8 mouse cellular contexts compared by ENCODE assay signal in the genomic region with DNA sequence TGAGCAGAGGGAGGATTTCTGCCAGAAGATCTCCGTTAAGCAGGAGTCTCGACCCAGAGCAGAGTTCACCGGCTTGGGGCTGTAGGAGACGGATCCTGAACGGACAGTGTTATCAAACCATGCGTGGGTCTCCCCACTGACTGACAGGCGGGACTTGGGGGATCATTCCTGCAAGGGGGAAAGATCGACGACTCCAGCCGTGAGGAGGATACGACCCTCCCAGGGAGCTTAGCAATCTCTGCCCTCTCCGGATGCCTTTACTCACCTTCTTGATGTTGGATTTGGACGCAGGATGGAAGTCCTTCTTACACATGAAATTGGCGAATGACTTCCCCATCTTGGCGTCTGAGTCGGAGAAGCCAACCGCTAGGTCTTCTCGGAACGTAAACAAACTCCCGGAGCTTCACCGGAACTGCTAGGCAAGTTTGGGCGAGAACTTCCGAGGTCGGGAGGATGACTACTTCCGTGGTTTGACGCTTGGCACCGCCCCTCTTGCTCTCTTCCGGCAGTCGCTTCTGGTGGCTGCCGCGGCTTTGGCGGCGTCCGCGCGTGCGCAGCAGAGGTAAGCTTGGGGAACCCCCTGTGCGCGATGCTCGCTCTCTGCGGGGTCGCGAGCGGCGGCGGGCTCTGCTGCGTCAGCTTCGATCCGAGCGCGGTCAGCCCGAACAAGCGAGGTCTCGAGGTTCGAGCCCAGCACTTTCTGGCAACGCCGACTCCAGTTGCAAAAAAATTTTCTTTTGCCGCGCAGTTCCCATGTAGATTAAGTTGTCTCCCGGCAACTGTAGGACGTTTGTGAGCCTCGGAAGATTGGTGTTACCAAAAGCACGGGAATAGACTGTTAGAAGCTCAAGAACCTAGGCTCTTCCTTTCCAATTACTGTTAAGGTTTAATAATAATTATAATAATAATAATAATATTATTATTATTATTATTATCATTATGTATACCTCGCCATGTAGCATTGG. TPM values are rescaled to one million over a fixed set of nuclear protein-coding genes. Genes with fewer than 3 reads are reported as not detected.
DNase-seq lines count a peak whose midpoint lies in the region; ATAC-seq and TF ChIP-seq lines count a peak whose summit lies in the region.

Scrn3 (plus strand) TSS at position 450 of the 965 bp plus-strand sequence.
Cir1 (minus strand) TSS at position 550 of the 965 bp plus-strand sequence.

- DNase-seq in heart, postnatal 10 days, result peak; percentile 96 to 97
- DNase-seq in large intestine, adult 2 months (ENCODE audit: low read depth, low spot score), result peak; percentile 80
- DNase-seq in liver, postnatal 0 days, result peak; percentile 96
- DNase-seq in testis, postnatal 10 days (ENCODE audit: low spot score), result peak; percentile 96

- 0 out of 2 replicates have a peak, but pooled peaks have one; percentile 39 for TF ChIP-seq EP300 in ES-Bruce4 (IDR thresholded peaks at IDR 0.05; ENCODE audit: insufficient read depth, low read depth, low read length)
- no peak for TF ChIP-seq EP300 in liver, postnatal 0 days (IDR thresholded peaks at IDR 0.05; ENCODE audit: low read depth)

- peak; percentile 99 for ATAC-seq in cerebellum, adult (ENCODE audit: insufficient number of reproducible peaks, low FRiP score, low TSS enrichment)
- ATAC-seq in forebrain, embryonic 13.5 days, result peak; percentile 98
- peak; percentile 95 for ATAC-seq in liver, postnatal 0 days
- ATAC-seq in neural tube, embryonic 14.5 days (ENCODE audit: low read depth), result peak; percentile 98

- H3K9me3 ChIP-seq in ES-Bruce4 (replicated peaks; ENCODE audit: control insufficient read depth, insufficient read depth, low read length, poor library complexity, severe bottlenecking), result no peaks in the 10 kb centered on the region
- H3K9me3 ChIP-seq in forebrain, embryonic 13.5 days (replicated peaks), result no peaks in the 10 kb centered on the region
- no peaks in the 10 kb centered on the region for H3K9me3 ChIP-seq in liver, postnatal 0 days (ENCODE audit: low read length)
- no peaks in the 10 kb centered on the region for H3K9me3 ChIP-seq in neural tube, embryonic 14.5 days (ENCODE audit: control insufficient read depth, low read length)

- H3K36me3 ChIP-seq in ES-Bruce4 (ENCODE audit: control insufficient read depth, insufficient read depth, low read length, poor library complexity, severe bottlenecking), result peaks cover 2% of the 10 kb centered on the region; the same call in 1 of the 2 replicates
- peaks cover 18% of the 10 kb centered on the region for H3K36me3 ChIP-seq in forebrain, embryonic 13.5 days (ENCODE audit: poor library complexity, severe bottlenecking)
- H3K36me3 ChIP-seq in liver, postnatal 0 days (replicated peaks; ENCODE audit: insufficient read depth, low read length), result peaks cover 32% of the 10 kb centered on the region
- H3K36me3 ChIP-seq in neural tube, embryonic 14.5 days (ENCODE audit: control insufficient read depth, insufficient read depth, low read length), result peaks cover 7% of the 10 kb centered on the region

- no peaks in the 10 kb centered on the region for H3K4me1 ChIP-seq in ES-Bruce4 (ENCODE audit: control insufficient read depth, insufficient read depth, low read length)
- H3K4me1 ChIP-seq in forebrain, embryonic 13.5 days, result peaks cover 14% of the 10 kb centered on the region
- peaks cover 13% of the 10 kb centered on the region; the same call in 1 of the 2 replicates for H3K4me1 ChIP-seq in liver, postnatal 0 days (ENCODE audit: insufficient read depth)
- peaks cover 8% of the 10 kb centered on the region; the same call in 1 of the 2 replicates for H3K4me1 ChIP-seq in neural tube, embryonic 14.5 days (ENCODE audit: control insufficient read depth, insufficient read depth, low read length)

- intact Hi-C loops in heart, postnatal 10 days (cut with DNase I), result loop anchor here (5.0 kb wide), 1 partner anchor 75 kb away; the partner anchor contains the start of gene Gpr155

- peak; percentile 74 for TF ChIP-seq POLR2A in ES-Bruce4 (IDR thresholded peaks at IDR 0.05; ENCODE audit: insufficient read depth, low read length)

- H3K27me3 ChIP-seq in ES-Bruce4 (ENCODE audit: control insufficient read depth, insufficient read depth, low read length, poor library complexity, severe bottlenecking), result no peaks in the 10 kb centered on the region
- no peaks in the 10 kb centered on the region for H3K27me3 ChIP-seq in forebrain, embryonic 13.5 days
- no peaks in the 10 kb centered on the region for H3K27me3 ChIP-seq in liver, postnatal 0 days (ENCODE audit: insufficient read depth, low read length)
- no peaks in the 10 kb centered on the region for H3K27me3 ChIP-seq in neural tube, embryonic 14.5 days (ENCODE audit: control insufficient read depth, insufficient read depth, low read length)

- WGBS in forebrain, embryonic 13.5 days, result 1% methylated on average over 64 of the region's 64 CpGs
- under 1% methylated on average over 64 of the region's 64 CpGs for WGBS in large intestine, adult 2 months
- under 1% methylated on average over 64 of the region's 64 CpGs for WGBS in liver, postnatal 0 days (ENCODE audit: insufficient replicate concordance)
- WGBS in neural tube, embryonic 14.5 days, result 1% methylated on average over 64 of the region's 64 CpGs

- peak within 1 kb of the TSS; percentile 73 for H3K9ac ChIP-seq in ES-Bruce4 (ENCODE audit: low read depth, poor library complexity, severe bottlenecking)
- peak within 1 kb of the TSS; percentile 74 for H3K9ac ChIP-seq in forebrain, embryonic 13.5 days
- peak within 1 kb of the TSS; percentile 81 for H3K9ac ChIP-seq in liver, postnatal 0 days (replicated peaks)
- peak within 1 kb of the TSS; percentile 65 for H3K9ac ChIP-seq in neural tube, embryonic 14.5 days (replicated peaks; ENCODE audit: low read depth, low read length)

- peak within 1 kb of the TSS; percentile 98 for H3K4me3 ChIP-seq in ES-Bruce4 (ENCODE audit: low read depth, low read length)
- peak within 1 kb of the TSS; percentile 82 for H3K4me3 ChIP-seq in forebrain, embryonic 13.5 days
- H3K4me3 ChIP-seq in liver, postnatal 0 days (ENCODE audit: low read depth, low read length), result peak within 1 kb of the TSS; percentile 78
- peak within 1 kb of the TSS; percentile 62 for H3K4me3 ChIP-seq in neural tube, embryonic 14.5 days (ENCODE audit: low read depth, low read length)

- H3K27ac ChIP-seq in ES-Bruce4 (ENCODE audit: insufficient read depth, low read length), result peak within 1 kb of the TSS; percentile 62
- H3K27ac ChIP-seq in forebrain, embryonic 13.5 days, result peak within 1 kb of the TSS; percentile 78
- H3K27ac ChIP-seq in liver, postnatal 0 days (ENCODE audit: low read depth), result peak within 1 kb of the TSS; percentile 93
- peak within 1 kb of the TSS; percentile 79; the same call in 1 of the 2 replicates for H3K27ac ChIP-seq in neural tube, embryonic 14.5 days (ENCODE audit: low read depth, low read length)

- H3K4me2 ChIP-seq in forebrain, embryonic 13.5 days, result peak within 1 kb of the TSS; percentile 78
- H3K4me2 ChIP-seq in liver, postnatal 0 days (ENCODE audit: low read depth, low read length), result peak within 1 kb of the TSS; percentile 72
- peak within 1 kb of the TSS; percentile 88 for H3K4me2 ChIP-seq in neural tube, embryonic 14.5 days (ENCODE audit: low read depth, low read length)

- TF ChIP-seq CTCF in ES-Bruce4 (IDR thresholded peaks at IDR 0.05; ENCODE audit: low read depth, low read length), result no peak
- TF ChIP-seq CTCF in liver, postnatal 0 days (IDR thresholded peaks at IDR 0.05; ENCODE audit: low read depth), result no peak

RNA-seq across cellular contexts. Expression of gene Scrn3, which starts in this region (rescaled TPM):
- 33.5 and 33.8 TPM in 2 replicates for polyA plus RNA-seq in ES-Bruce4 (2011; ENCODE audit: insufficient read depth, insufficient read length, low read depth, missing spikeins)
- polyA plus RNA-seq in forebrain, embryonic 13.5 days (2015; fragmentation: Nextera tagmentation; extraction: Ambion mirVana), result 9.5 and 10.5 TPM in 2 replicates
- 10 to 100 TPM; 14.0 to 17.4 TPM for total RNA-seq in heart, postnatal 10 days (2021)
- 3.3 and 3.8 TPM in 2 replicates for polyA plus RNA-seq in large intestine, adult 2 months (2012; rRNA removed)
- polyA plus RNA-seq in liver, postnatal 0 days (2015; fragmentation: Nextera tagmentation; extraction: Ambion mirVana), result 20.5 and 21.9 TPM in 2 replicates
- 7.1 and 8.1 TPM in 2 replicates for polyA plus RNA-seq in neural tube, embryonic 14.5 days (2014; fragmentation: Nextera tagmentation; extraction: Ambion mirVana)

RNA-seq across cellular contexts. Expression of gene Cir1, which starts in this region (rescaled TPM):
- 18.4 and 20.9 TPM in 2 replicates for polyA plus RNA-seq in ES-Bruce4 (2011; ENCODE audit: insufficient read depth, insufficient read length, low read depth, missing spikeins)
- polyA plus RNA-seq in forebrain, embryonic 13.5 days (2015; fragmentation: Nextera tagmentation; extraction: Ambion mirVana), result 26.9 and 30.2 TPM in 2 replicates
- 10 to 100 TPM; 13.7 to 14.0 TPM for total RNA-seq in heart, postnatal 10 days (2021)
- polyA plus RNA-seq in large intestine, adult 2 months (2012; rRNA removed), result 1.8 and 2.3 TPM in 2 replicates
- polyA plus RNA-seq in liver, postnatal 0 days (2015; fragmentation: Nextera tagmentation; extraction: Ambion mirVana), result 18.4 and 21.4 TPM in 2 replicates
- polyA plus RNA-seq in neural tube, embryonic 14.5 days (2014; fragmentation: Nextera tagmentation; extraction: Ambion mirVana), result 26.6 and 28.7 TPM in 2 replicates

Comparison
In these comparisons a context has a peak if more than half of its experiments do, and no peak if none do; other contexts are left out.
1. Peak in every context shown above with its lines: DNase-seq, ATAC-seq, H3K4me3 ChIP-seq and H3K27ac ChIP-seq.